ENCODE assay signal across 20 mouse cellular contexts in the genomic region with DNA sequence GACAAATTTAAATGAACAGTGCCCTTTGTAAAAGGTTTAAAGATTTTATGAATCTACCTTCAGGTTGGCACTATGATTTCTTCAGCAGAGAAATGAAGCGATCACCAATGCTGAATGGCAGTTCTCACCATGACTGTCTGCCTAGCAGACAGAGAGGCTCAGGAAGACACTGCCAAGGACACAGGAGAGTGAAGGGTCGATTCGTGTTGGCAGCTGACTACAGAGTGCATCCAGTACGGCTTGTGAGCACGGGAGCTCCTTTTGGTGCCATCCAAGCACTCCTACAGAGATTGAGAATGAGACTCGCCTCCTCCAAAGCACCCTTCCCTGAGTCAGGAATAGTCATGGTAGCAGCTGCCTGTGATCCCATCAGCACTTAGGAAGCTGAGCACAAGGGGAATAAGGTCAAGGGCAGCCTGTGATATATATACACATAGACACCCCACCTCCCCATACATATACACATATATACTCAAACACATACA.
"Had no signal": no experiment of that assay in that cellular context is flagged by ENCODE, and none has a peak within 500 bp of the region (broad histone marks: within the 10 kb centered on the region; RNA-seq: fewer than 3 reads in every experiment).

No protein-coding gene starts in this region.

- DNase-seq: kidney, adult 18-20 months; kidney, adult 9 months; kidney, postnatal 14 days; kidney, postnatal 4 days; liver; lung, adult 18-20 months; lung, postnatal 10 days; lung, postnatal 36 days; thymus, adult 18-20 months; thymus, postnatal 36 days had no signal

- H3K4me3 ChIP-seq: limb, embryonic 10.5 days; limb, embryonic 13.5 days; liver, embryonic 12.5 days; liver, embryonic 15.5 days; lung, embryonic 15.5 days; megakaryocyte, embryonic 14.5 days; midbrain, embryonic 12.5 days; midbrain, embryonic 15.5 days; neural tube, embryonic 12.5 days; neural tube, embryonic 15.5 days had no signal

- H3K27ac ChIP-seq: limb, embryonic 10.5 days; limb, embryonic 13.5 days; liver, embryonic 12.5 days; liver, embryonic 15.5 days; lung, embryonic 15.5 days; midbrain, embryonic 12.5 days; midbrain, embryonic 15.5 days; neural tube, embryonic 12.5 days; neural tube, embryonic 15.5 days had no signal

- ATAC-seq: liver, embryonic 12.5 days; midbrain, embryonic 15.5 days had no signal
